Comparison of ENCODE assay signal across 8 mouse cellular contexts in the genomic region with DNA sequence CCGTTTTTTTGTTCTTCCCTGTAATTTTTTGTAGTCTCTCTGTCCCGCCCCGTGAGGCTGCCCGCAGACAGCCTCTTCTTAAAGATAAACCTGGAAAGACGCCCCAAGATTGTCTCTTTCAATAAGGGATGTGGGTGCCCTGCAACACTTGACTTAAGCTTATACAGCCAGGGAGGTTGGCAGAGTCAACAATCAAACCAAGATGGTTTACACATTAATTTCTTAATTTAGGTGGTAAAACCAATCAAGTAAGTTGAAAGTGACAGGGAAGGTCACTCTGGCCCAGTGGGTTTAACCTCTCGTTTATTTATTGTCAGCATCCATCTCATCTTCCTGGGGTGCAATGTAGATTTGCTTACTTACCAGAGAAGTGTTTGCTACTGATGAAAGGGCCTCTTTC. TPM values are rescaled to one million over a fixed set of nuclear protein-coding genes. Genes with fewer than 3 reads are reported as not detected.
A peak's percentile ranks its signal among the peaks of the same experiment; 100 is the strongest.
DNase-seq lines count a peak whose midpoint lies in the region; ATAC-seq and TF ChIP-seq lines count a peak whose summit lies in the region.

No protein-coding gene starts in this region.

- no peak overlapping the region for H3K27ac ChIP-seq in testis, adult 2 months (ENCODE audit: control insufficient read depth, insufficient read depth, low read depth, low read length)
- 0 out of 2 replicates have a peak overlapping the region, but pooled peaks have one; percentile 85 for H3K27ac ChIP-seq in limb, embryonic 13.5 days
- H3K27ac ChIP-seq in stomach, postnatal 0 days (replicated peaks) = peak overlapping the region; percentile 93; the same call in 1 of the 2 replicates

- TF ChIP-seq EP300 in stomach, postnatal 0 days (optimal IDR thresholded peaks at IDR 0.05) = no peak

- H3K9ac ChIP-seq in limb, embryonic 13.5 days = peak overlapping the region; percentile 85
- H3K9ac ChIP-seq in stomach, postnatal 0 days (ENCODE audit: low read length) = peak overlapping the region; percentile 79

- no peak for TF ChIP-seq POLR2A in testis, adult 2 months (IDR thresholded peaks at IDR 0.05; ENCODE audit: control insufficient read depth, low read depth, low read length)

- no peaks in the 10 kb centered on the region for H3K9me3 ChIP-seq in limb, embryonic 13.5 days
- no peaks in the 10 kb centered on the region for H3K9me3 ChIP-seq in stomach, postnatal 0 days (ENCODE audit: control insufficient read depth, low read length)

- ATAC-seq in CD4-positive, CD25-positive, alpha-beta regulatory T cell, adult 4 months = no peak
- no peak for ATAC-seq in limb, embryonic 13.5 days (ENCODE audit: low FRiP score, low read depth)
- no peak for ATAC-seq in stomach, postnatal 0 days (ENCODE audit: low FRiP score, low TSS enrichment)

- peak; percentile 16 for DNase-seq in CD4-positive, CD25-positive, alpha-beta regulatory T cell, adult 2 months (ENCODE audit: low read depth, low spot score)
- no peak for DNase-seq in testis, postnatal 14 days (ENCODE audit: low spot score)
- no peak for DNase-seq in stomach, postnatal 0 days (ENCODE audit: low spot score)
- DNase-seq in layer of hippocampus, adult 18-20 months (ENCODE audit: low spot score in 2 of 2) = no peak
- DNase-seq in spleen, postnatal 36 days (ENCODE audit: low spot score in 2 of 2) = no peak

- H3K4me3 ChIP-seq in testis, adult 2 months (ENCODE audit: control insufficient read depth, low read depth, low read length) = peak overlapping the region; percentile 95
- peak overlapping the region; percentile 67 for H3K4me3 ChIP-seq in limb, embryonic 13.5 days
- peak overlapping the region; percentile 57 for H3K4me3 ChIP-seq in stomach, postnatal 0 days (ENCODE audit: low read depth, low read length)

- TF ChIP-seq CTCF in testis, adult 2 months (IDR thresholded peaks at IDR 0.05; ENCODE audit: control insufficient read depth, insufficient read depth, insufficient replicate concordance, low read depth, low read length) = no peak
- no peak for TF ChIP-seq CTCF in stomach, postnatal 0 days (IDR thresholded peaks at IDR 0.05; ENCODE audit: low read depth)

- peak overlapping the region; percentile 97 for H3K4me2 ChIP-seq in limb, embryonic 13.5 days (replicated peaks)
- H3K4me2 ChIP-seq in stomach, postnatal 0 days (replicated peaks; ENCODE audit: low read depth) = peak overlapping the region; percentile 96

- no peaks in the 10 kb centered on the region; the same call in 1 of the 2 replicates for H3K36me3 ChIP-seq in testis, adult 2 months (ENCODE audit: control insufficient read depth, insufficient read depth, low read length)
- peaks cover 15% of the 10 kb centered on the region for H3K36me3 ChIP-seq in limb, embryonic 13.5 days
- peaks cover 3% of the 10 kb centered on the region; the same call in 1 of the 2 replicates for H3K36me3 ChIP-seq in stomach, postnatal 0 days (ENCODE audit: control insufficient read depth, insufficient read depth, low read length)

- H3K4me1 ChIP-seq in testis, adult 2 months (ENCODE audit: control insufficient read depth, insufficient read depth, low read length) = peaks cover 5% of the 10 kb centered on the region
- H3K4me1 ChIP-seq in limb, embryonic 13.5 days = peaks cover 17% of the 10 kb centered on the region
- peaks cover 5% of the 10 kb centered on the region; the same call in 1 of the 2 replicates for H3K4me1 ChIP-seq in stomach, postnatal 0 days (replicated peaks; ENCODE audit: control insufficient read depth, insufficient read depth)

- 1% methylated on average over 6 of the region's 6 CpGs for WGBS in limb, embryonic 13.5 days
- 2% methylated on average over 6 of the region's 6 CpGs for WGBS in stomach, postnatal 0 days

- H3K27me3 ChIP-seq in testis, adult 2 months (ENCODE audit: control insufficient read depth, insufficient read depth, low read length) = no peaks in the 10 kb centered on the region
- H3K27me3 ChIP-seq in limb, embryonic 13.5 days = no peaks in the 10 kb centered on the region
- no peaks in the 10 kb centered on the region for H3K27me3 ChIP-seq in stomach, postnatal 0 days (ENCODE audit: control insufficient read depth, insufficient read depth, low read length)

RNA-seq across cellular contexts. Expression of gene Tmco3, which starts 0.7 kb away (rescaled TPM):
- 10 to 100 TPM; 26.8 to 32.8 TPM for polyA plus RNA-seq in CD4-positive, CD25-positive, alpha-beta regulatory T cell, adult 4 months (2017; shearing (Covaris generic))
- 11.5 and 14.2 TPM in 2 replicates for polyA plus RNA-seq in testis, adult 2 months (2012; rRNA removed)
- 49.3 and 58.4 TPM in 2 replicates for polyA plus RNA-seq in limb, embryonic 13.5 days (2015; fragmentation: Nextera tagmentation; extraction: Ambion mirVana)
- polyA plus RNA-seq in stomach, postnatal 0 days (2015; fragmentation: Nextera tagmentation; extraction: Ambion mirVana) = 14.7 and 15.5 TPM in 2 replicates
- 10 to 100 TPM; 44.3 to 47.1 TPM for total RNA-seq in layer of hippocampus, adult 18-20 months (2021)

RNA-seq across cellular contexts. Expression of gene Dcun1d2, which starts 0.7 kb away (rescaled TPM):
- polyA plus RNA-seq in CD4-positive, CD25-positive, alpha-beta regulatory T cell, adult 4 months (2017; shearing (Covaris generic)) = 10 to 100 TPM; 23.6 to 27.6 TPM
- 5.4 and 5.6 TPM in 2 replicates for polyA plus RNA-seq in testis, adult 2 months (2012; rRNA removed)
- polyA plus RNA-seq in limb, embryonic 13.5 days (2015; fragmentation: Nextera tagmentation; extraction: Ambion mirVana) = 29.7 and 31.5 TPM in 2 replicates
- polyA plus RNA-seq in stomach, postnatal 0 days (2015; fragmentation: Nextera tagmentation; extraction: Ambion mirVana) = 9.6 and 9.9 TPM in 2 replicates
- 10 to 100 TPM; 39.4 to 39.9 TPM for total RNA-seq in layer of hippocampus, adult 18-20 months (2021)

RNA-seq across cellular contexts. Expression of gene Adprhl1, which starts 34.7 kb away (rescaled TPM):
- polyA plus RNA-seq in CD4-positive, CD25-positive, alpha-beta regulatory T cell, adult 4 months (2017; shearing (Covaris generic)) = under 1 TPM in 1 of 2 experiments, not detected in 1; 0.12 TPM
- 0.06 TPM in 1 of 2 replicates, not detected in the other for polyA plus RNA-seq in testis, adult 2 months (2012; rRNA removed)
- 1.0 and 1.4 TPM in 2 replicates for polyA plus RNA-seq in limb, embryonic 13.5 days (2015; fragmentation: Nextera tagmentation; extraction: Ambion mirVana)
- polyA plus RNA-seq in stomach, postnatal 0 days (2015; fragmentation: Nextera tagmentation; extraction: Ambion mirVana) = 0.42 and 0.50 TPM in 2 replicates
- 1 to 10 TPM in 1 of 2 experiments, under 1 TPM in 1; 0.74 to 1.8 TPM for total RNA-seq in layer of hippocampus, adult 18-20 months (2021)

RNA-seq across cellular contexts. Expression of gene Tfdp1, which starts 49.9 kb away (rescaled TPM):
- polyA plus RNA-seq in CD4-positive, CD25-positive, alpha-beta regulatory T cell, adult 4 months (2017; shearing (Covaris generic)) = 10 to 100 TPM; 31.5 to 46.6 TPM
- polyA plus RNA-seq in testis, adult 2 months (2012; rRNA removed) = 42.0 and 44.9 TPM in 2 replicates
- 157 and 161 TPM in 2 replicates for polyA plus RNA-seq in limb, embryonic 13.5 days (2015; fragmentation: Nextera tagmentation; extraction: Ambion mirVana)
- 65.8 and 69.3 TPM in 2 replicates for polyA plus RNA-seq in stomach, postnatal 0 days (2015; fragmentation: Nextera tagmentation; extraction: Ambion mirVana)
- 10 to 100 TPM; 57.6 to 58.0 TPM for total RNA-seq in layer of hippocampus, adult 18-20 months (2021)
